Mouse (Mus musculus): Measurements from ENCODE around the gene Eif2b1.
"Not testable (repeated sequence)": the region's sequence is repeated elsewhere in the genome, so short reads cannot be mapped to it uniquely, and the experiment has no call there.

The Eif2b1 gene

GRCm38 (mm10) chr5:124550737-124551136, 28.2 kb downstream of the Eif2b1 start:
- not testable (repeated sequence) for DNase-seq (ENCODE audit: low spot score)

- DNase-seq (ENCODE audit: low spot score) = no peak
Measured at GRCm38 (mm10) chr5:124541602-124541973, 37.3 kb downstream of the Eif2b1 start.

DNA sequence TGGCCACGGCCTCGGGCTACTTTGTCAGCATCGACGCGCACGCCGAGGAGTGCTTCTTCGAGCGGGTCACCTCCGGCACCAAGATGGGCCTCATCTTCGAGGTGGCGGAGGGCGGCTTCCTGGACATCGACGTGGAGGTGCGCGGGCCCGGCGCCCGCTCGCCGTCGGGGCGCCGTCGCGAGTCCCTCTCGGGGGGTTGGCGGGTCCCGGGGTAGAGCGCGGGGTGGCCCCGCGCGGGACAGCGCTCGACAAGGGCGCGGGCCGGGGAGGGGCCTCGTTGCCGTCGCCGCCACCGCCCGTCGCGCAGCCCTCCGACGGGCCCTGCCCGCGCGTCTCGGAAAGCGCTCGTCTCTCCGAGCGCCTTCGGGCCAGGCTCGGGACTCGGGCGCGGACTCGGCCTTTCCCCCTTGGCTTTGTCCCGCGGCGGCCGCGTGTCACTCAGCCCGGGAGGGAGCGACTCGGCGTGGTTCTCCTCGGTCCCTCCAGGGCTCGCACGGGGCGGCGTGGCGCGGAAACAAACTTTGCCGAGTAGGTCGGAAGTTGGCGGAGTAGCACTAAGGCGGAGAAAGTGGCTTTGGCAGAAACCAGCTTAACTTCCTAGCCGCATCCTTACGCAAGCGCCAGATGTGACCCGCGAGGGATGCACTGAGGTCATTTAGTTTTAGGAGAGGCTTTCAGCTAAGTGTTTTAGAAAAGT, 37.9 kb downstream of the Eif2b1 start:
- DNase-seq (ENCODE audit: low spot score) = no peak

GRCm38 (mm10) chr5:124540383-124540786, 38.5 kb downstream of the Eif2b1 start, which contains the start of gene Tmed2:
Gene Tmed2 (plus strand): TSS chr5:124540695.
- DNase-seq (ENCODE audit: low spot score) = peak; percentile 96

GRCm38 (mm10) chr5:124539905-124540304, 39.0 kb downstream of the Eif2b1 start:
- no peak for DNase-seq (ENCODE audit: low spot score)

- peak; percentile 68 for DNase-seq (ENCODE audit: low spot score)
Measured at GRCm38 (mm10) chr5:124538813-124539792, 39.8 kb downstream of the Eif2b1 start.

DNA sequence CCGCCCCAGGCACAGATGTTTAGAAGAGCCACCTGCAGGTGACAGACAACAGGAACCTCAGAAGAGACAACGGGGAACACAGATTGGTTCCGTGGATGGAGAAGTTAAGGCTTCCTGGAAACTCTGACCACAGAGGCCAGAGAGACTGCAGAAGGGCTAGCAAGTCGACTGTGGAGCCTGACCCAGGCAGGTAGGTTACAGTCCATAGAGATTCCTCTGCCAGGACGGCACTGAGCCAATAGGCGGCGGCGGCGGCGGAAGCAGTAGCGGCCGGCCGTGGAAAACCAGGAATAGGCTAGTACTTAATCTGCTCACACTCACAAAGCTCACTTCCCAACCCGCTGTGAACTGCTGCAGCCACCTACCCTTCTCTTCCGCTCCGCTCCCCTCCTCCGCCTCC, 42.2 kb downstream of the Eif2b1 start:
- no peak for DNase-seq (ENCODE audit: low spot score)

DNA sequence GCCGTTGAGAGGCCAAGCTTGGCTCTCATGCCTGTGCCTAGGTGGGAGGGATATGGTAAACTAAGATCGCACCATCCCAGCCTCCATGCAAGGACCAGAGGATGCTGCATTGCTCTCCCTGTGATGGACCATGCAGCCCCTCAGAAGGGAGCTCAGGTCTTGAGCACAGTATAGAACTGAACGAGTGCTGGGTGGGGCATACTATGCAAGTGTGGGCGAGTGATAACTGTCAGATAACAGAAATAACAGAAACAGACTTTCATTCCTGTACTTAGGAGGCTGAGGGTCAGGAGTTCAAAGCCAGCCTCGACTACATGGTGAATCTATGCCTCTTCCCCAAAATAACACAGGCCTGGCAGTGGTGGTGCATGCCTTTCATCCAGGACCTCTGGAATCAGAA, 43.9 kb downstream of the Eif2b1 start:
- DNase-seq (ENCODE audit: low spot score) = no peak

- no peak for DNase-seq (ENCODE audit: low spot score)
Measured at GRCm38 (mm10) chr5:124532451-124532850, 46.5 kb downstream of the Eif2b1 start.

DNA sequence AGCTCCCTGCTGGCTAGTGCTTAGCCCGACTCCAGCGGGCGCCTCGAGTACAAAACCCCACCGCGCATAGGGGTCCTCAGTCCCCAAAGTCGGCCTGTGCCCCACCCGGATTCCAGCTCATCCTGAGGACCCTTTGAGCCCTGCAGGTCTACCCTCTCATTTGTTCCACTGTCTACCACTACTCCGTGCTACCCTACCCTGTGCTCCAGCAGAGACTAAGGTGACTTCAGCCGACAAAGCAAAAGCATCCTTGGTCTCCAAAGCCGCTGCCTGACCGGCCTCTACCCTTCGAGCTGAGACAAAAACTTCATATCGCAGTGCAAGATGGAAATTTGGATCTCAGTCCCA, 47.4 kb downstream of the Eif2b1 start:
- DNase-seq (ENCODE audit: low spot score) = no peak

GRCm38 (mm10) chr5:124530655-124531582, 48.0 kb downstream of the Eif2b1 start, which contains the start of gene Rilpl1:
Gene Rilpl1 (minus strand): TSS chr5:124531391.
- peak; percentile 62 for DNase-seq (ENCODE audit: low spot score)

DNA sequence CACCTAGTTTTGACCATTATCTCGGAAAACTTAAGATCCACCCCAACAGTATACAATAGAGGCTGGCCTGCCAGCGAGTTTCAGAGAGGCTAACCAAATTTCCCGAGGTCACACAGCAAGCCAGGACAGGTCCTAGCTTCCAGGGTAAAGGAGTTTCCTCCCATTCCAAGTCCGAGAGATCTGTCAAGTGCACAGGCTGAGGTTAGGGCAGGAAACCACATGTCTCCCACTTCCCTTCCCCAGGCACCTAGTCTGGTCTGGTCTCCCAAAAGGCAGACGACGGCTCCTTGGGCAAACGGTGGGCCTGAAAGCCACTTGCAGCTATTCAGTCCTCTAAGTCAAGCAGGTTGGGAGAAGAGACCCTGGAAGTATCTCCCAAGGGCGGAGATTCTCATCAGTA, 49.2 kb downstream of the Eif2b1 start:
- no peak for DNase-seq (ENCODE audit: low spot score)

DNA sequence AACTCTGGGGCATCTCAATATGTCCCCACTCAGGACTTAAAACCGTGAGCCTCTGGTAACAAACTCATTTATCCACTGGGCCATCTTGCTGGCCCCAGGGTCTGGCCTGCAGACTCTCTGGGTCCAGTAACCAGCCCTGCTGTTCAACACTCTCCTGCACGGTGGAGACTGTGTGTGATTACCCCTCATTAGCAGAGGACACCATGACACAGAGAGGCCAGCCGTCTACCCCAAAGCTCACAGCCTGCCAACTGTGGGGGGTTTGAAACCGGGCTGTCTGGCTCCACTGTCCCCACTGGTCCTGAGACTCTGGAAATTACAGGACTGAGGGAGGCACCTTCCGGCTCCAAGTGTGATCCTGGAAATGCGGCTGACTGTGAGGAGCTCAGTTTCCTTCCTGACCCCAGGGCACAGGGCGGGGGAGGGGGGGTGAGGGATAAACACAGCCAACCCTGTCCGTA, 49.7 kb downstream of the Eif2b1 start:
- DNase-seq (ENCODE audit: low spot score) = no peak

- no peak for DNase-seq (ENCODE audit: low spot score)
Measured at GRCm38 (mm10) chr5:124528791-124529190, 50.1 kb downstream of the Eif2b1 start.

GRCm38 (mm10) chr5:124528351-124528750, 50.6 kb downstream of the Eif2b1 start:
- no peak for DNase-seq (ENCODE audit: low spot score)

GRCm38 (mm10) chr5:124524943-124525342, 54.0 kb downstream of the Eif2b1 start:
- no peak for DNase-seq (ENCODE audit: low spot score)

DNA sequence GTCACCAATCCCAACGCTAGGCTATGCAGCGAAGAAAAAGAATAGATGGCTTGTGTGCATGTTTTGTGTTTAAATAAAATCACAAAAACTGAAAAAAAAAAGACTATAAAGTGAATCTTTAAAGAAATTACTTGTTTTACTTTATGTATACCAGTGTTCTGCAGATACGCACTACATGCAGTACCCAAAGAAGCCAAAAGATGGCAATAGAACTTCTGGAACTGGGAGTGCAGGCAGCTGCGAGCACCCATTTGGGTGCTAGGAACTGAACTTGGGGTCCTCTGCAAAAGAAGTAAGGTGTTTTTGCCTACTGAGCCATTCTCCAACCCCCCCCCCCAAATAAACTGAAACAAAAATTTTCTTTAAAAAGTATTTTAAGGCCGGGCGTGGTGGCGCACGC, 55.9 kb downstream of the Eif2b1 start:
- DNase-seq (ENCODE audit: low spot score) = no peak

- no peak for DNase-seq (ENCODE audit: low spot score)
Measured at GRCm38 (mm10) chr5:124521588-124521987, 57.3 kb downstream of the Eif2b1 start.
